Mouse (Mus musculus) stomach, postnatal 0 days (tissue): ENCODE data around the gene Chfr.

ENCODE experiments used
- CTCF ChIP-seq: IDR thresholded peaks from 2 replicates; pipeline ENCODE4 v1.5.1; 2016; ENCODE audit warnings: antibody characterized with exemption, low read depth, mild to moderate bottlenecking, moderate library complexity
- EP300 ChIP-seq: optimal IDR thresholded peaks from 2 replicates; pipeline ENCODE3; 2016; ENCODE audit warnings: antibody characterized with exemption

- TF ChIP-seq CTCF, result no peak
- TF ChIP-seq EP300, result no peak
Observed at GRCm38 (mm10) chr5:110086161-110086866, 49.3 kb upstream of the Chfr start.
